Mouse (Mus musculus) B cell, adult 2 months (primary cell): Measurements from ENCODE around the gene Tspan14.

ENCODE experiments used
- DNase-seq, 2 experiments: peaks; one replicate each; pipeline ENCODE4 v3.0.0; 2022

The Tspan14 gene

DNA sequence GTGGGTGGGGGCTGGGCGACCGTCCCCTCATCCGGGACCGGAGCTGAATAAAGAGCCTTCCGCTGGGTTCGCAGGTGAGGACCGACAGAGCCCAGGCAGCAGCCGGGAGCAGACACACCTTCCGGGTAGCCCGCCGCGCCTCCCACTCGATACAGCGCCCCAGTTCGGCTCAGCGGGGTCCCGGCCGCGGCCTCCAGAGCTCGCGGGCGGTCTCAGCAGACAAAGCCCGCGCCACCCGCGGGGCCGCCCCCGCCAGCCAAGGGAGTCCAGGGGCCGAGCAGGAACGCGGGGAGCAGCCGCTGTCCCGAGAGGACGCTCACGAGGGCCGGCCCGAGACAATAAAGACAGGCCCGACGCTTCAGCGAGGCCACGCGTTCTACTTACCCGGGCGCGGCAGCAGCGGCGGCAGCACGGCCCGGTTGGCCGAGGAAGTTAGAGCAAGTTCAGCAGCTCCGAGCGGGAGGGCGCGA, at the start of gene Tspan14:
Tspan14 (minus strand) TSS at position 416 of the 470 bp plus-strand sequence.
- no peak for DNase-seq

GRCm38 (mm10) chr14:41014701-41015240, 48.2 kb upstream of the Tspan14 start:
- DNase-seq, result no peak

GRCm38 (mm10) chr14:41013630-41014613, 47.3 kb upstream of the Tspan14 start, which contains the start of gene Fam213a:
Gene Fam213a (minus strand): TSS chr14:41013788.
- DNase-seq, result peak; percentile 92

DNA sequence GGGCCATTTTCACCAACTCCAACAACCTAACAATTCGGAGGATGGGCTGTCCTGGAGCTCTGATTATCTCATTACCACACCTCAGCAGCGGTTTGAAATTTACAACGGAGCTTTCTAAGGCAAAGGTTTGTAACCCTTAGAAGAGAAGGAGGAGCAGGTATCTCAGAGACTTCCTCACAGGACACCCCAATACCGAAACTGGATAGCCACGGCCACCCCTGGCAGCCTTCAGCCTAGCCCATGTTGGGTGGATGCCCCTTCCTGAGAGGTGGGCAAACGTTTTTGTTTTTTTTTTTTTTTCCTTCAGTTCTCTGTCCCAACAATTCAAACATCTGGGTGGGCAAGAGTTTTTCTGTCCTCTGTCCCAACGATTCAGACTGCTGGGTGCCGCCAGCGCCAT, 46.5 kb upstream of the Tspan14 start:
- DNase-seq, result no peak

- no peak for DNase-seq
These were observed 45.3 kb upstream of the Tspan14 start for GRCm38 (mm10) chr14:41011916-41012315.

DNA sequence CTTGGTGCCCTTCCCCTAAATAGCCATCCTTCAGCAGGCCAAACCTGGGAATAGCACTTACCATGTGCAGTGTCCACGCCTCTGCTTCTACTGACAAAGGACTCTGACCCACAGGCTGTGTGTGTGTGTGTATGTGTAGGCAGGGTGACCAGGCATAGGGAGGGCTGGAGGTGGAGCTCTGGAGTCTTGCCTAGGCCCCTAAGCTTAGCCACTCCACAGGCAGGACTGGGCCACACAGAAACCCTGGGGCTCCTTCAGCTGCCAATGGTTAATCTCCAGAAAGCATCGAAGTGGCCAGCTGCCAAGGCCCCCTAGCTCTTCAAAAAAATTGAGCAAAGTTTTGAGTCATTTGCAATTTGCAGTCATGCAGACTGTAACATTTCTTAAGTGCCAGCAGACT, 41.5 kb upstream of the Tspan14 start:
- no peak for DNase-seq

GRCm38 (mm10) chr14:41007641-41008040, 41.0 kb upstream of the Tspan14 start:
- DNase-seq, result no peak

DNA sequence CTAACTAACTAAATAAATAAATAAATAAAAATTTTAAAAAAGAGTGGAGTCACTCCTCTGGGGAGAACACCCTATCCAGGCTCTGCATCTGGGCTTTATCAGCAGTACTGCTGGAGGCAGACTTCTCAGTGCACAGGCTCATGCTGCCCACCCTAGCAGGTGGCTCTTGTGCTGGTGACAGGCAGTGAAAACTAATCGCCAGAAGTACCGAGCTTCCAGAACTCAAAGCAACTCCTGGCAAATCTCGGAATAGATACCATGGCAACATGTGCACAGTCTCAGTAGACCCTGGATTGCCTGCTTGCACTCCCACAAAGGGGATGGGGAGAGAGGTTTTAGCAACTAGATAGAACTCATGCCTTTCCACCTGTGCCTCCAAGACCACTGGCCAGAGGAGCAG, 40.3 kb upstream of the Tspan14 start:
- no peak for DNase-seq

GRCm38 (mm10) chr14:41006263-41006662, 39.7 kb upstream of the Tspan14 start:
- DNase-seq, result no peak

GRCm38 (mm10) chr14:41005716-41006115, 39.1 kb upstream of the Tspan14 start:
- DNase-seq, result no peak

GRCm38 (mm10) chr14:41004201-41005141, 37.9 kb upstream of the Tspan14 start:
- no peak for DNase-seq

DNA sequence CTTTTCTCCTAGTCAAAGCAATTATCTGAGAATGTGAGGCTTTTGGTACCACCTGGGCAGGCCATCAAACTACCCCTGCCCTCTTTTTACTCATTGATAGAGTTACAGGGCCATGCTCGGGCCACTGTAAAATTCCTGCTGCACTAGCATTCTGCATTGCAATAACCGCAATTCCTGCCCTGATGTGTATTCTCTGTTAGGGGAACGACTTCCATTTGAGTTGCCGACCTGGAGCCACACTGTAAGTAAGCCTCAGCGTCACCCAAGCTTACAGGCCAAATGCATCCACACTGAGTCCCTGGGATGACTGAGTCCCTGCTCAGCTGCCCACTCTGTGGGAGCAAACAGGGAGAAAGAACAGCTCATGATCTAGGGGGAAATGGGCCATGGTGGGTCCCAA, 35.0 kb upstream of the Tspan14 start:
- no peak for DNase-seq

- DNase-seq, result no peak
These were observed 34.2 kb upstream of the Tspan14 start for GRCm38 (mm10) chr14:41000801-41001200.

DNA sequence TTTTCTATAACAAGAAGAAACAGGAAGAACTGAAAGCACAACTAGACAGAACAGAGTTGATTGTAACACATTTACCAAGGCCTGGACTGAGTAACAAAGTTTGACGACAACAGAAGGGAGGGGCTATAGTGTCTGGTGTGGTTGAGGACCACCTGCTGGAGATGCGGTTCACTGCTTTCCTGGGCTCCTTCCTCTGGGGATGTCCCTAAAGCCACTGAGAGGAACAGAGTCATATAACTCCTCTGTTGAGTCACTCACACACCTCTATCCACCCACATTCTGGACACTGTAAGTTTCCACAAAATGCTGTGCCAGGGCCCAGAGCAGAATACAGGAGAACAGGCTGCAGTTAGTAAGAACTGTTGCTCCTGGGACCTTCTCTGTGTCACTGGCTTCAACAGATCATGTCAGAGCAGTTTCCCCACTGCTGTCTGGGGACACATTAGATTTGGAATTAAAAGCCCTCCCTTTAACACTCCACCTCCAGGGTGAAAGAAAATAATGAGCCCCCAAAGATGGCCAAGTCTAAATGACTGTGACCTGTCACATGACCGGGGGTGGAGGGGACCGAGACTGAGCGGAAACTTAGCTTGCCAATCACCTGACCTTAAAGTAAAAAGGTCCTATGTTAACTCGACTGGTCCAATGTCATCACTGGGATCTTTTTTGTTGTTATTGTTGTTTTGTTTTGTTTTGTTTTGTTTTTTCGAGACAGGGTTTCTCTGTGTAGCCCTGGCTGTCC, 33.5 kb upstream of the Tspan14 start:
- DNase-seq, result peak; percentile 80 to 86

DNA sequence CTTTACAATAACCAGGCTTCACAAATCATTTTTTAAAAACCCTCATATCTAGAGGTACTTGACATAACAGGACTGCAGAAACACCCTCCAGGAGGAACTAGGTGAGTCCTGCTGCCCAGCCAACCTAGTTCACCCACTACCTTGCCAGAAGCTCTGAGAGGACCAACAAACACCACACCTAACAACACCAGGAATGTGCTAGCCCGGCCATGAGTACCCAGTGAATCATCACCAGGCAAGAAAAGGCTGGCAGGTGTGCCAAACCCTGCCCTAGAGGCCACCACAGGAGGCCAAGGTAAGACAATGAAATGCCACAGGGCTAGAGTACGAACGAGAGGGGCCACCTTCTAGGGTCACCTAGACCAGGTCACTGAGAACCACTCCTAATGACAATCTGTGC, 29.6 kb upstream of the Tspan14 start:
- DNase-seq, result no peak

DNA sequence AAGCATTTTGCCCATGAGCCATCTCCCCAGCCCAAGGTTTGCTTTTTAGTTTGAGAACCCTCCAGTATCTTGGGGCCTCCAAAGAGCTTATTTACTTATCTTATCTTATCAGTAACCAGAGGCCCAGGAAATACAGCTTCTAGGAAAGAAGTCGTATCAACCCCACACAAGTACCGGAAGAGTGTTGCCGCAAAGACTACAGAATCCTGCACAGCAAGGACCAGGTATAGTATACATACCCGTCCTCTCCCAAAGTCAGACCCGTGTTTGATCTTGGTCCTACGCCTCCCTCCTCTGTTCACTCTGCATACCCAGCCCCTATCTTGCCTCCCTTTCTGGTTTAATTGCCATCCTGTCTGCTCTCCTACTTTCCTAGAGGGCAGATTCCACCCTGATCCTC, 25.9 kb upstream of the Tspan14 start:
- DNase-seq, result no peak

- no peak for DNase-seq
These were observed 22.2 kb upstream of the Tspan14 start for GRCm38 (mm10) chr14:40988780-40989179.

DNA sequence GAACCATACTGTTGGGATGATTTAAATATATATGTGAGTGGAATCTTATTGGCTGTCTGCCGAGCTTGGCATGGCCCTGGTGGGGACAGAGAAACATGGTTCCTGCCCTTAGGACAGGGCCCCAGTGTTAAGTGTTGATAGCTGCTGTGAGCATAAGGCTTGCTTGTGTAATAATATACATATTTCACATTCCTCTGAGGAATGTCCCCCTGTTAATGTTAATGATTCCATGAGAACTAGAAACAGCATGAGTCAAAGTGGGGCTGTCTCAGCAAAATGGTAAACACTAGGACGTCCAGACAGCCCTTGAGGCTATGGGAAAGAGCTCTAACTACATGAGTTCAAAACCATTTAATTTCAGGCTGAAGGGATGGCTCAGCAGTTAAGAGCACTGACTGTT, 20.6 kb upstream of the Tspan14 start:
- no peak for DNase-seq

GRCm38 (mm10) chr14:40985635-40986034, 19.0 kb upstream of the Tspan14 start:
- no peak for DNase-seq

GRCm38 (mm10) chr14:40979723-40980122, 13.1 kb upstream of the Tspan14 start:
- DNase-seq, result no peak

DNA sequence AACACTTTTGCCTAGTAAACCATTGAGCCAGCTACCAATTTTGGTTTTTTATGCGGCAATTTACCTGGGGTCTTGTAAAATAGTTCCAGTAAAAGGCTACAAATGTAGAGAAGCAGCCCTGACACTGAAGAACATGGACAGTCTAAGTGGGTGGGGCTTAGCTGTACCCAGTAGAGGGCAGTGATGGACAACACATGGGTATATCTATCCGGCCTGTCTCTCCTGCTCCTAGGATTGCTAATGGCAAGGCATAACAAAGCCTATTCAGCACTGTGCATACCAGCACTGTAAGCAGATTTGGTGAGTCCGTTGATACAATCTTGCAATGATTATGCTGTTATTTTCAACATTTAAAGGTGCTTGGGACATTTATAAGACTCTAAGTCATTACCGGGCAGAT, 12.4 kb upstream of the Tspan14 start:
- peak; percentile 69 to 70 for DNase-seq

DNA sequence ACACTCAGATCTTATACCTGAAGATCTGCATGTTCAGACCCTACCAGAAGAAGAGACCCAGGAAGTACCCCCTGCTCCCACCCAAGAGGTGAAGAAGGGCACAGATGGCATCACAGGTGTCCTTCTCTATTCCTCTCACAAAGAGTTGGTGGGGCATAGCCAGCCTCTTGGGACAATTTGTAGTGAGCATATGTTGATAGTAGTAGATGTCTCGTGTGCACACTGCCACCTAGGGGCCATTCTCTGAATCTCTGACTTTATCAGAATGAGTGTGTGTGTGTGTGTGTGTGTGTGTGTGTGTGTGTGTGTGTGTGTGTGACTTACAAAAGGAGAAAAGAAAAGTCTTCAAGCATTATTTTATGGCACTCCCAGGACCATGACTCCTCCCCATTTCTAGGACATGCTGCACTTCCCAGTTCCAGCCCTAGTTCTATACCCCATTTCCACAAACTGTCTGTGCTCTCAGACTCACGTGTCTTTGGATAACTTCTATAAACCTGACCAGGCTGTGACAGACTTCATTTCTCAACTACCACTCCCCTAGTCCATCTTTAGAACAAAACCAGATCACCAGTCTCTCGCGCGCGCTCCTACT, 8.6 kb upstream of the Tspan14 start:
- DNase-seq, result peak; percentile 84 to 88
